Mouse (Mus musculus) forebrain, embryonic 15.5 days (tissue): ENCODE results near the gene Egfr. TPM values are rescaled to one million over a fixed set of nuclear protein-coding genes. Genes with fewer than 3 reads are reported as not detected.

Experiments
- ATAC-seq: fragments of 200-750 bp; cut with Nextera tagmentation; replicated peaks from 2 replicates; pipeline ENCODE4 v1.8.0; 2017; ENCODE audit warnings: mild to moderate bottlenecking, moderate TSS enrichment, moderate library complexity
- H3K27ac ChIP-seq: fragments of 300-500 bp; sonication (generic); replicated peaks from 2 replicates; pipeline ENCODE4 v1.5.1; 2015; ENCODE audit warnings: mild to moderate bottlenecking, inconsistent platforms
- H3K27me3 ChIP-seq: fragments of 300-500 bp; sonication (generic); 2 replicates; pipeline ENCODE4 v1.6.1; 2015; ENCODE audit warnings: inconsistent platforms
- H3K36me3 ChIP-seq: fragments of 300-500 bp; sonication (generic); 2 replicates; pipeline ENCODE4 v1.6.1; 2015; ENCODE audit warnings: mild to moderate bottlenecking, inconsistent platforms
- H3K4me1 ChIP-seq: fragments of 300-500 bp; sonication (generic); 2 replicates; pipeline ENCODE4 v1.6.1; 2015; ENCODE audit warnings: inconsistent platforms
- H3K4me2 ChIP-seq: fragments of 300-500 bp; sonication (generic); replicated peaks from 2 replicates; pipeline ENCODE4 v1.6.1; 2015; ENCODE audit warnings: mild to moderate bottlenecking, inconsistent platforms
- H3K4me3 ChIP-seq: fragments of 300-500 bp; sonication (generic); 2 replicates; pipeline ENCODE4 v1.5.1; 2015; ENCODE audit warnings: mild to moderate bottlenecking, inconsistent platforms
- H3K9ac ChIP-seq: fragments of 300-500 bp; sonication (generic); replicated peaks from 2 replicates; pipeline ENCODE4 v1.6.1; 2015; ENCODE audit warnings: mild to moderate bottlenecking, inconsistent platforms
- H3K9me3 ChIP-seq: fragments of 300-500 bp; sonication (generic); 2 replicates; pipeline ENCODE4 v1.6.1; 2016; ENCODE audit warnings: inconsistent platforms
- whole genome bisulfite sequencing: fragments of 180-500 bp; shearing (Covaris S2); methylation state at CpG from one replicate; pipeline ENCODE4 v1.1.7; 2015; ENCODE audit warnings: mixed read lengths; 5-methylcytosine and 5-hydroxymethylcytosine counted together
- polyA plus RNA-seq: library from polyadenylated mRNA; unstranded; fragments of >200 nt; fragmentation: Nextera tagmentation; extraction: Ambion mirVana; gene quantifications from 2 replicates; pipeline ENCODE4 v1.2.1, GENCODE M21; 2015

Gene Egfr
- polyA plus RNA-seq, 1 experiment from 2014 or later: 2.9 TPM

DNA sequence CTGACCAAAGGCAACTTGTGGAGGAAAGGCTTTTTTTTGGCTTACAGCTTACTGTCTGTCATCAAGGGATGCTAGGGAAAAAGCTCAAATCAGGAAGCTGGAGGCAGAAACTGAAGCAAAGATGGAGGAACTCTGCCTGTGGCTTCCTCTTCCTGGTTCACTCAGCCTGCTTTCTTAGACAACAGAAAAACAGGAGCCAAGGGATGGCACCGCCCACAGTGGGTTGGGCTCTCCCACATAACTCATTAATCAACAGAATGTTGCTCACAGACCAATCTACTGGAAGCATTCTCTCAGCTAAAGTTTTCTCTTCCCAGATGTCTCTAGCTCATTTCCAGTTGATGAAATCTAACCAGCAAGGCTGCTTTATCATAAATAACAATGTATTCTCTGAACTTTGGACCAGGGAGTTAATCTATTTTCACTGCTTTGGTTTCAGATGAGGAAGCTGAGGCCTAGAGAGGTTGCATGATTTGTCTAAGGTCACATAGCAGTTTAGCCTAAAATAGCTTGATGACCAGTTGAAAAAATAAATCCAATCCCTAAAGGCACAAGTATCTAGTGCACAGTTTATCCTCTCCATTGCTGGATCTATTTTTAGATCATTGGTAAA, 155.6 kb downstream of the Egfr start:
- H3K36me3 ChIP-seq: no peaks in the 10 kb centered on the region
- no peaks in the 10 kb centered on the region for H3K4me1 ChIP-seq
- WGBS: 88% methylated on average over 1 of the region's 1 CpGs
- no peaks in the 10 kb centered on the region for H3K9me3 ChIP-seq
- H3K27ac ChIP-seq: no peak overlapping the region
- H3K9ac ChIP-seq: no peak overlapping the region
- H3K4me3 ChIP-seq: no peak overlapping the region
- no peak for ATAC-seq
- no peaks in the 10 kb centered on the region for H3K27me3 ChIP-seq
- no peak overlapping the region for H3K4me2 ChIP-seq

DNA sequence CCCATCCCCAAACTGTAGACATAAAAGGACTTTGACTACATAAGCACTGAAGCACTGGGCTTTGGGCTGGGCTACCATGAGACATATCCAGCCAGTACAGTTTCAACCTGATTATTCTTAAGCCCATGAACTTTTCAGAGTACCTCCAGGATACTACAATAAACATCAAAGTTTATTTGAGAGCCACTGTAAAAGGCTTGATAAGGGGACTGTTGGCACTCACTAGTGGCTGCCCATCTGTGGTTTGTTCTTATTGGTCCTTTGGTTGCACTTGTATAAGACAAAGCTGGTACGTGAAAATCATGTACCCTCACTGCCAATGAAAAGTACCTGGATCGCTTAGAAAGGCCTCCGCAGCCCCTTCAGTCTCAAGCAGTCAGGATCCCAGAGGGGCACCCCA, 162.8 kb downstream of the Egfr start:
- Histone ChIP-seq H3K4me2 (no peak overlapping the region), H3K9ac (no peak overlapping the region), H3K9me3 (no peaks in the 10 kb centered on the region), H3K4me3 (no peak overlapping the region), H3K27me3 (no peaks in the 10 kb centered on the region), H3K36me3 (no peaks in the 10 kb centered on the region), H3K4me1 (no peaks in the 10 kb centered on the region), H3K27ac (no peak overlapping the region)
- no peak for ATAC-seq
- WGBS: 72% methylated on average over 3 of the region's 3 CpGs

DNA sequence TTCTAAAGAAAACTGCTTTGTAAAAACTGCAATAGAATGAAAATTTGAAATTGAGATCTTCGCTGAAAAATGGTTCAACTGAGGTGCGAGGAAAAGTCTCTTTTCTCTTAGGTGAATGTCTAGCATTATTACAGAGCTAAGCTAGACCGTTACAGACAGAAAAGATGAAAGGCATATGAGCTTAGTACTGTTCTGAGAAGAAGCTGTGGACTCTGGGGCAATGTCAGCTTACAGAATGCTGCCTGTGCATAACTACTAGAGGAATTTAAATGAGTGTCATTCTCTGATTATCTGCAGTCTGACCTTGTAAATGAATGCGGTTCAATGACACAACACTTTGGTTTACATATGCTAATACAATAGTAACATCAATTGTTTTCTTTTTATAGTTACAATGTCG, 163.8 kb downstream of the Egfr start:
- Histone ChIP-seq H3K4me3 (no peak overlapping the region), H3K36me3 (no peaks in the 10 kb centered on the region), H3K9ac (no peak overlapping the region), H3K9me3 (no peaks in the 10 kb centered on the region), H3K27me3 (no peaks in the 10 kb centered on the region), H3K27ac (no peak overlapping the region), H3K4me2 (no peak overlapping the region), H3K4me1 (no peaks in the 10 kb centered on the region)
- 54% methylated on average over 5 of the region's 5 CpGs for WGBS
- ATAC-seq: no peak

DNA sequence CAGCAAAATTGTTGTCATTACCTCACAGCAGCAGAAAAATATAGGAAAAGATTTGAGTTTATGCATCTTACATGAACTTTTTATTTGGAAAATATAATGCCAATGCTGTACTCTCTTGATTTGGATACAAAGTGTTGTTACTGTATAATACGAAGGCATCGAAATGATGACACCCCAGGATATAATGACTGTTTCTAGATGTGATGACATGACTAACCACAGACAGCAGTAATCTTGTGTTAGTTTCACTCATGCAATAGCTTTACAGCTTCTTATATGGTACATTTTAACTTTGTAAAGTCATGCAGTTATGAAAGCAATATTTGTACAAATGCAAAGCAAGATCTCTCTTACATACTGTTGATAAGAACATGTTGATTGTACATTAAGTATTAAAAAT, 165.5 kb downstream of the Egfr start:
- ATAC-seq: no peak
- Histone ChIP-seq H3K4me2 (no peak overlapping the region), H3K27ac (no peak overlapping the region), H3K9ac (no peak overlapping the region), H3K4me1 (no peaks in the 10 kb centered on the region), H3K27me3 (no peaks in the 10 kb centered on the region), H3K9me3 (no peaks in the 10 kb centered on the region), H3K4me3 (no peak overlapping the region), H3K36me3 (no peaks in the 10 kb centered on the region)
- 98% methylated on average over 2 of the region's 2 CpGs for WGBS

DNA sequence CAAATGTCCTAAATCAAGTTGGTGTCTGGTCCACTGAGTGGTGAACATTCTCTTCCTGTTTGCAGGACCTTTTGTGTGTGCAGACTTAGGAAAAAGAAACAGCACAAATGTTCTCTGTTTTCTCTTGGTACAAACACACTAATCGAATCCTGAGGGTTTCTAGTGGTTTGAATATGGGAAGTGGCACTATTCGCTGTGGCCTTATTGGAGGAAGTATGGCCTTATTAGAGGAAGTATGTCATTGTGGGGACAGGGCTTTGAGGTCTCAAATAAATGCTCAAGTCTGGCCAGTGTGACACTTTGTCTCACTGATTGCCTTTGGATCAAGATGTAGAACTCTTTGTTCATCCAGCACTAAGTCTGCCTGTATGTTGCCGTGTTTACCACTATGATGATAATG, 180.2 kb downstream of the Egfr start:
- WGBS: 95% methylated on average over 3 of the region's 3 CpGs

DNA sequence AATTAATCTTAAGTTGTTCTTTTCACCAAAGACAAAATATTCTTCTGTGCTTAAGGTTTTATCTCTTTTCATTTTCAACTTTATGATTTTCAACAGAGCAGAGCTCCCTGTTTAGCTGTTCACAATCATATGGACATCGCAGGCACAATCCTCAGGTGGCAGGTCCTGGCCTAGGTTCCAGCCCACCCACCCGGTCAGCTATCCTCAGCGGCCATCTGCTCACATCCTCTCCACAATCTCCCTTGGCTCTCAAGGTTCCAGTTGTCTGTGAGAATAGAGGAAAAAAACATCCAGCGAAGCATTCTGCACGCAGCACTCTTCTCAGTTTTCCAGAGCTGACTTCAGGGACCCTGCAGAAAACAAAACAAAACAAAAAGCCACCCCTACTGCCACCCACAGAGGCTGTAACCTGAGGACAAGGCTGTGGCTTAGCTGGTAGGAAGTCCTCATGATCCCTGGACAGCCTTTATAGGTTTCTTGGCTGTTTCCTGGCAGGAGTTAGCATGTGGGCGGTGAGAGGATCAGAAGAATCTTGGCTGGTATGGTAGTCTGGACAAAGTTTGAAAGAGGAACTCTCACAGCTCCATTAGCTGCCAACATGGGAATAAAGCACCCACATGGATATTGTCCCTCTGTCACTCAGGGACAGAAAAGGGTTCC, 183.7 kb downstream of the Egfr start:
- Histone ChIP-seq H3K9ac (no peak overlapping the region), H3K4me2 (no peak overlapping the region), H3K4me1 (no peaks in the 10 kb centered on the region), H3K36me3 (no peaks in the 10 kb centered on the region), H3K27ac (no peak overlapping the region), H3K9me3 (no peaks in the 10 kb centered on the region), H3K27me3 (no peaks in the 10 kb centered on the region), H3K4me3 (no peak overlapping the region)
- 72% methylated on average over 6 of the region's 6 CpGs for WGBS
- no peak for ATAC-seq

More for the DNA sequence above, 180.2 kb downstream of the Egfr start:
- Histone ChIP-seq H3K9me3 (no peaks in the 10 kb centered on the region), H3K9ac (no peak overlapping the region), H3K36me3 (no peaks in the 10 kb centered on the region), H3K27me3 (no peaks in the 10 kb centered on the region), H3K4me2 (no peak overlapping the region), H3K4me3 (no peak overlapping the region), H3K4me1 (no peaks in the 10 kb centered on the region), H3K27ac (no peak overlapping the region)
- ATAC-seq: no peak

DNA sequence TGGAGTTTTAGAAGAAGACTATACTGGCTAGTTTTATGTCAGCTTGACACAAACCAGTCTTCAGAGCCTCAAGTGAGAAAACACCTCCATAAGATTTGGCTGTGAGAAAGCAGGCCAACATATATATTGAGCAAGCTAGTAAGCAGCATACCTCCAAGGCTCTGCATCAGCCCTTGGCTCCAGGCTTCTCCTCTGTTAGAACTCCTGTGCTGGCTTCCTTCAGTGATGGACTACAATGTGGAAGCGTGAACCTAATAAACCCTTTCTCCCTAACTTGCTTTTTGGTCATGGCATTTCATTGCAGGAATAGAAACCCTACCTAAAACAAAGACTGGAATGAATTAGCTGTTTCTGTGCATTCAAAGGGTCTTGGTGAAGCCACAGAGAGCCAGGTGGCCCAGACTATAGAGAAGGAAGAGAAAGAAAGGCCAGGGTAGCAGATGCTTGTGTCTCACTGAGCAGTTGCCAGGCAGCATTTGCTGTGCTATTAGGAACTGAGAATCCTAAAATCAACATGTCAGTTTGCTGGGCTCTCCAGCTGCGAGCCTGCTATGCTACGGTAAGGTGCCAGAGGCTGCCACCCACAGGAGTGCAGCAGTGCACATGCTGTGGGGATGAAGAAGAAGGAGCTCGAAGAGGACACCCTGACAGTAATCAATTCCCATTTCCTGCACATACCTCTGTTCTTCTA, 189.2 kb downstream of the Egfr start:
- Histone ChIP-seq H3K9me3 (no peaks in the 10 kb centered on the region), H3K27ac (peak overlapping the region; percentile 59), H3K9ac (no peak overlapping the region), H3K36me3 (no peaks in the 10 kb centered on the region), H3K4me3 (no peak overlapping the region), H3K4me2 (no peak overlapping the region), H3K4me1 (peaks cover 7% of the 10 kb centered on the region; the same call in 1 of the 2 replicates), H3K27me3 (no peaks in the 10 kb centered on the region)
- ATAC-seq: peak; percentile 80
- 34% methylated on average over 4 of the region's 4 CpGs for WGBS

DNA sequence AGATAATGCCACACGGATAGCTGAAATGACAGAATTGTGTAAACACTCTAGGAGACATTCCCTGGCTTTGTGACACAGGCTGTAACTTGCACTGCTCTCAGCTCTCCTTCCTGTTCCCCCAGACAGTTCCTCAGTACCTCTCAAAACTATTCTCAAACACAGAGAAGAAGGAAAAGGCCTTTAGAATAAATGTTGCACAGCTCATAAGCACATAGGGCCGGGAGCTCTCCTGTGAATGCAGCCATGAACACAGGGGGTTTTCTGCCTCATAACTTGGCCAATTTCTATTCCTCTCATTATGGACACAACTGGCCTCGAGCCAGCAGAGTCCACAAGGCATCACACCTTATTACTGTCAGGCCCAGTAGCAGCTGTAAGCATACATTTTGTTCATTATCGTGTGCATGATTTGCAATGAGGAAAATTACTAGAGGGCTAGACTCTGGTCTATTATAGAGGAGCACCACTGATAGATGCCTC, 190.0 kb downstream of the Egfr start:
- Histone ChIP-seq H3K9ac (no peak overlapping the region), H3K27ac (peak overlapping the region; percentile 59), H3K9me3 (no peaks in the 10 kb centered on the region), H3K27me3 (no peaks in the 10 kb centered on the region), H3K4me1 (peaks cover 7% of the 10 kb centered on the region; the same call in 1 of the 2 replicates), H3K36me3 (no peaks in the 10 kb centered on the region), H3K4me2 (no peak overlapping the region), H3K4me3 (no peak overlapping the region)
- peak; percentile 67 for ATAC-seq
- 49% methylated on average over 4 of the region's 4 CpGs for WGBS

DNA sequence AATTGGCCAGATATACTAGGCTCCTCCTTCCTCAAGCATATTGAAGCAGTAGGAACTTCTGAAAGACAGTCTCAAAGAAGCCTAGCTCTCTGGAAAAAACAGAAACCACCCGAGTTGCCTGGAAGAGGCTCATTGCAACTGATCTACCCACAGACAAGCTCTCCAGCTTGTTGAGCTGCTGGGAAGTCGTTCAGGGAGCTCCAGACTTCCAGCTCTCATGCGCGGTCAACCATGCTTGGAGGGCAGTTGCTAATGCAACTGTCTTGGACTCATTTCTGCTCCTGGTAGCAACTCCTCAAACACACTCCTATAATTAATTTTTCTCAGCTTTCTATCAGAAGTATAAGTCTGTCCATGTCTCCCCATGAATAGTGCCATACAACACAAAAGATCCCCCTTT, 191.0 kb downstream of the Egfr start:
- H3K4me3 ChIP-seq: no peak overlapping the region
- WGBS: 91% methylated on average over 4 of the region's 4 CpGs
- no peaks in the 10 kb centered on the region for H3K36me3 ChIP-seq
- no peaks in the 10 kb centered on the region for H3K9me3 ChIP-seq
- H3K27ac ChIP-seq: no peak overlapping the region
- H3K4me2 ChIP-seq: no peak overlapping the region
- H3K4me1 ChIP-seq: peaks cover 7% of the 10 kb centered on the region; the same call in 1 of the 2 replicates
- ATAC-seq: no peak
- H3K27me3 ChIP-seq: no peaks in the 10 kb centered on the region
- no peak overlapping the region for H3K9ac ChIP-seq

DNA sequence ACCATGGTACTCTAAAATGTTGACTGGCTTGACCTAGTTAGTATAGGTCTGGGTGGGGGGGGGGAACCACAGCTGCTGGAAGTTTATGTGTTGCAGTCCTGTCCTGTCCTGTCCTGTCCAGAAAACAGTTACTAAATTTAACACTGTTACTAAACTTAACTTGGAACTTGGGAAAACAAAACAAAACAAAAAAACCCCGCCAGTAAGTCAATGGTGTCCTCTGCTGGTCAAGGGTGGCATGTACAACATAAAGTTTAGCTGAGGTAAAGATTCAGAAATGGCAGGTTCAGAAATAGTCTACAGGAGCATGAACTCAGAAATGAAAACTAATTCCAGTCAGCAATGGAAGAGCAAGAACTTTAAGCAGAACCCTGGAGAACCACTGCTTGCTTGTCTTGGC, 196.8 kb downstream of the Egfr start:
- H3K27me3 ChIP-seq: no peaks in the 10 kb centered on the region
- H3K4me1 ChIP-seq: peaks cover 15% of the 10 kb centered on the region
- H3K9me3 ChIP-seq: no peaks in the 10 kb centered on the region
- WGBS: 24% methylated on average over 1 of the region's 1 CpGs
- no peaks in the 10 kb centered on the region for H3K36me3 ChIP-seq
- ATAC-seq: no peak
- H3K4me2 ChIP-seq: no peak overlapping the region
- H3K27ac ChIP-seq: no peak overlapping the region
- H3K4me3 ChIP-seq: no peak overlapping the region
- H3K9ac ChIP-seq: no peak overlapping the region

DNA sequence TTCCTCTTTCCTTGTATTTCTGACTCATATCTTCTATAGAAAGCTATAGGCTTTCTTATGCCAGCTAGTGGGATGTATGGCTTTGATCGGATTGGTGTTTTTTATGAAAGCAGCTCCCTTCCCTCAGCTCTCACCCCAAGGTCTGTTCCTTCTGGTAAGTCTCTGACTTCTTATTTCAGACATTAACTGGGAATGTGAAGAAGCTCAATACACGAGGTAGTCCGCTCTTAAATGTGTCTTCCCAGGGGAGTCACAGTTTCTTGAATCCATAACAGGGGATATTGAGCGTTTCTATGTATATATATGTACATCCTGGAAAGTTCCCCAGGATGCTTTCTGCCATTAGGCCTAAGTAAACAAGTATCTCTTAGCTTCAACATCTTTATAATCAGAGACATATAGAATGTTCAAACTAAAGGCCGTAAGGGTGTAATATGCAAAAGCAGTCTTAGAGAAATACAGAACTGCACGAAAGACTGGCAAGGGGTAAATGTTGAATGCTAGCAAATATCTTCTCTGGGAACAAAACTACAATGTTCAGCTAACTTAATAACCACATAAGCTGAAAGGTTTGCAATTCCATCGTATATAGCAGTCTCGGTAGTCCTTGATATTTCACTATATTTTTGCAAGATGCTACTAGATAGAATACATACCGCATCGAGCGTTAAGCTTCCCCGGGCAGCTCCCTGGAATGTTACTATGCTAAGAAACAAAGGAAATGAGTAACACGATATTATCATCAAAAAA, 198.4 kb downstream of the Egfr start:
- H3K27me3 ChIP-seq: no peaks in the 10 kb centered on the region
- H3K4me2 ChIP-seq: peak overlapping the region; percentile 90
- H3K9ac ChIP-seq: peak overlapping the region; percentile 33; the same call in 1 of the 2 replicates
- peak overlapping the region; percentile 62 for H3K4me3 ChIP-seq
- no peaks in the 10 kb centered on the region for H3K36me3 ChIP-seq
- 47% methylated on average over 13 of the region's 13 CpGs for WGBS
- peaks cover 15% of the 10 kb centered on the region for H3K4me1 ChIP-seq
- no peak for ATAC-seq
- no peaks in the 10 kb centered on the region for H3K9me3 ChIP-seq
- no peak overlapping the region for H3K27ac ChIP-seq
